Mouse (Mus musculus) bone marrow, adult 2 months (tissue): ENCODE measurements around the gene Aamp. TPM values are rescaled to one million over a fixed set of nuclear protein-coding genes. Genes with fewer than 3 reads are reported as not detected.

ENCODE experiments used
- H3K27ac ChIP-seq: fragments of 200-500 bp; 2 replicates; pipeline ENCODE4 v1.5.1; 2012; ENCODE audit warnings: low read depth, mild to moderate bottlenecking, control low read depth, inconsistent platforms, low read length; ENCODE audit not compliant: control insufficient read depth, poor library complexity, insufficient read depth
- H3K4me1 ChIP-seq: fragments of 200-500 bp; 2 replicates; pipeline ENCODE4 v1.6.1; 2011; ENCODE audit warnings: low read length; ENCODE audit not compliant: control insufficient read depth, insufficient read depth
- H3K4me3 ChIP-seq: fragments of 200-500 bp; replicated peaks from 2 replicates; pipeline ENCODE3; 2011; ENCODE audit warnings: mild to moderate bottlenecking, low read depth, low read length, control low read depth; ENCODE audit not compliant: control insufficient read depth
- CTCF ChIP-seq: fragments of 200-500 bp; IDR thresholded peaks from 2 replicates; pipeline ENCODE4 v1.5.1; 2011; ENCODE audit warnings: low read length, control low read depth; ENCODE audit not compliant: control insufficient read depth, insufficient read depth
- POLR2A ChIP-seq: fragments of 200-500 bp; IDR thresholded peaks from 2 replicates; pipeline ENCODE4 v1.6.1; 2011; ENCODE audit warnings: low read depth, mild to moderate bottlenecking, control low read depth, low read length, borderline replicate concordance; ENCODE audit not compliant: control insufficient read depth
- WGBS: fragments of 180-500 bp; shearing (Covaris S2); methylation state at CpG from one replicate; pipeline ENCODE4 v1.1.7; 2018; 5-methylcytosine and 5-hydroxymethylcytosine counted together
- polyA plus RNA-seq: library from polyadenylated mRNA; stranded (reverse); fragments of >200 nt; gene quantifications from 2 replicates; pipeline ENCODE4 v1.2.4, GENCODE M21; 2011; ENCODE audit warnings: low replicate concordance; ENCODE audit not compliant: missing spikeins, insufficient read depth, insufficient read length

Aamp gene
- polyA plus RNA-seq, 1 experiment = 76.6 TPM

DNA sequence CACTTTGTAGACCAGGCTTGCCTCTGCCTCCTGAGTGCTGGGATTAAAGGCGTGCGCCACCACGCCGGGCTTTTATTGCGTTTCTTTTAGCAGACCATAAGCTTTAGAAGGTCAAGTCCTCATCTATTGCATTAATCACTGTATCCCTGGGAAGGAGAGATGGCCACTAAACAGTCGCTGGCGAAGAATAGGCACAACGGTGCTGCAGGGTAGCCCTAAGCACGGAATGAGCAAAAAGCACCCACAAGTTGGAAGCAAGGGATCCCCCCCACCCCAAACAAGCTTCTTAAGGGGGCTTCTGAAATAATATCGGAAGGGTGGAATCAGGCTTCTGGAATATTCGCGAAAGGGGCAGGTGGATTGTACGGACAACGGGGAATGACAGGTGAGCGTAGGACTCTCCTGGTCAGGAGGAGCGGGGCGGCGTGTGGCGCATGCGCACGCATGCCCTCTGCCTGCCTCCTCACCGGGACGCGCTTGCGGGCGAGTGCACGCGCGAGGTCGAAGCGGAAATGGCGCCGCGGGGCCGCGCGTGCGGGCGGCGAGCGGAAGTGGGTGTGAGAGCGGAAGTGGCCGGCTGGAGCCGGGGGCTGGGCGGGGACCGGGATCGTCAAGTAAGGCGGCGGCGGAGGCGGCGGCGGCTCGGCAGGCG is 48.5 kb downstream of the Aamp start, which contains the start of gene Arpc2:
TSS of gene Arpc2 (plus strand) at position 147 of the 652 bp plus-strand sequence.
- TF ChIP-seq POLR2A (no peak; the same call in 1 of the 2 replicates), CTCF (no peak)
- Histone ChIP-seq H3K27ac (peak within 1 kb of the TSS; percentile 94), H3K4me1 (peaks cover 2% of the 10 kb centered on the region), H3K4me3 (peak within 1 kb of the TSS; percentile 82)
- 5% methylated on average over 54 of the region's 55 CpGs for WGBS

DNA sequence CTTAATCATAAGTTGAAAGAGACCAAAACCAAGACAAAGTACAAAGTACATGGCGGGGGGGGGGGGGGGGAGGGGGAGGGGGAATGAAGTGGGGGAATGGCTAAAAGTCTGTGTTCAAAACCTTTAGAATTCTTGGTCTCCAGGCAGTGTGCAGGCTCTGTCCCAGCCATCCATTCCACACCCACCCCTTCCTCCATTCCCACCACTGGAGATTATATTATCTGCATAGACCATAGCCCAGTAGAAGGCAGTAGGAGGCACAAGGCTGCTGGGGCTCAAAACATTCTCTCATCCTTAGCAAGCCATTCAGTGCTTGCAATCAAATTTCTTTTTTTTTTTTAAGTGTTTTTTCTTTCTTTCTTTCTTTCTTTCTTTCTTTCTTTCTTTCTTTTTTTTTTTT is 53.5 kb downstream of the Aamp start:
- Histone ChIP-seq H3K4me3 (no peak overlapping the region), H3K27ac (no peak overlapping the region), H3K4me1 (peaks cover 2% of the 10 kb centered on the region)
- WGBS = 67% methylated on average over 1 of the region's 1 CpGs
- TF ChIP-seq POLR2A (no peak), CTCF (no peak)

DNA sequence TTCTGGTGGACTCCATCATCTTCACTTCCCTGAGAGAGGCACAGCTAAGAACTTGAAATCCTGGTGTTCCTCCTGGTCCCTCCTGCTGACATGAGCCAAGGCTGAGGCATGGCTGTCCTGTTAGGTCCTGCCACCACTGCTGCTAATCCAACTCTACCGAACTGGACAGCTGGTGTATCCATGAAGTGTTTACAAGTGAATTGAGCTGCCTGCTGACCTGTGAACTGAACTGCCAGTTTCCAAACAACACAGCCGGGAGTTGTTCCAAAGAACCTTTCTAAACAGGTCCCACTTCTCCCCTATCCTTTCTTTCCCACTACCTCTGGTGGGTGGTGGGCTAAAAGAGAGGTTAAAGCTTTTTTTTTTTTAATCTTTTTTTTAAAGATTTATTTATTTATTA is 54.6 kb downstream of the Aamp start:
- H3K27ac ChIP-seq = no peak overlapping the region
- WGBS = 83% methylated on average over 2 of the region's 2 CpGs
- no peak overlapping the region for H3K4me3 ChIP-seq
- peaks cover 2% of the 10 kb centered on the region for H3K4me1 ChIP-seq
- TF ChIP-seq POLR2A = no peak

Other genes starting within 250 kb of the Aamp start
- 26.4 and 26.5 TPM in 2 replicates for gene Tns1, start 160.3 kb downstream of the Aamp start, polyA plus RNA-seq
- 1.1 and 2.6 TPM in 2 replicates for gene Rufy4, start 159.2 kb downstream of the Aamp start, polyA plus RNA-seq
- 5.0 and 26.1 TPM in 2 replicates for gene Cxcr2, start 130.7 kb downstream of the Aamp start, polyA plus RNA-seq
- gene Cxcr1, start 90.1 kb downstream of the Aamp start, polyA plus RNA-seq = 2.7 TPM in 1 of 2 replicates, not detected in the other
- gene Arpc2, start 48.7 kb downstream of the Aamp start, polyA plus RNA-seq = 95.9 and 150 TPM in 2 replicates
- gene Gpbar1, start 6.2 kb downstream of the Aamp start, polyA plus RNA-seq = not detected in 2 replicates
- gene Pnkd, start 192 bp upstream of the Aamp start, polyA plus RNA-seq = 7.3 and 28.8 TPM in 2 replicates
- gene Tmbim1, start 20.9 kb upstream of the Aamp start, polyA plus RNA-seq = 6.7 and 15.6 TPM in 2 replicates
- not detected in 2 replicates for gene Catip, start 77.4 kb upstream of the Aamp start, polyA plus RNA-seq
- 10.8 and 16.9 TPM in 2 replicates for gene Slc11a1, start 90.5 kb upstream of the Aamp start, polyA plus RNA-seq
- 40.0 and 65.3 TPM in 2 replicates for gene Ctdsp1, start 106.8 kb upstream of the Aamp start, polyA plus RNA-seq
- not detected in 2 replicates for gene Vil1, start 124.6 kb upstream of the Aamp start, polyA plus RNA-seq
- gene Cnot9, start 221.3 kb upstream of the Aamp start, polyA plus RNA-seq = 27.4 and 27.5 TPM in 2 replicates